Mouse (Mus musculus): ENCODE measurements around the gene Cab39l. TPM values are rescaled to one million over a fixed set of nuclear protein-coding genes. Genes with fewer than 3 reads are reported as not detected.

Gene Cab39l
- total RNA-seq, 1 experiment from 2014 or later: 26.0 TPM

DNA sequence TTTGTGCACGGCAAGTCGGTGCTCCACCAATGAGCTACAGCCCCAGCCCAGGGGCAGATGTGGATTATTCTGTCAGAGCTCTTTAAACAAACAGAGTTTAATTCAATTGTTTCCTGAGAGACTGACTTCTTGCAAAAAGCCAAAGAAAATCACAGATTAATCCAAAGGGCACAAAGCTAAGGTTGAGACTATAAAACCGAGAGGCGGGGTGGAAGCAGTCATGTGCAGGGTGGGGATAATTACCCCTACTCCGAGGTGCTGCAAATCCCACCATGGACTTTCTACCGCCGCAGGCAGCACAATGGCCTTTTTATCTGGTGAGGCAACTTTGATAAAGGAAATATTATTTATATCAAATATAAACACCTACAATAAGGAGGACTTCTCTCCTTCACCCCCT is 176.0 kb downstream of the Cab39l start:
- ATAC-seq (replicated peaks; ENCODE audit: insufficient number of reproducible peaks, low FRiP score, low TSS enrichment, poor library complexity, severe bottlenecking): no peak

DNA sequence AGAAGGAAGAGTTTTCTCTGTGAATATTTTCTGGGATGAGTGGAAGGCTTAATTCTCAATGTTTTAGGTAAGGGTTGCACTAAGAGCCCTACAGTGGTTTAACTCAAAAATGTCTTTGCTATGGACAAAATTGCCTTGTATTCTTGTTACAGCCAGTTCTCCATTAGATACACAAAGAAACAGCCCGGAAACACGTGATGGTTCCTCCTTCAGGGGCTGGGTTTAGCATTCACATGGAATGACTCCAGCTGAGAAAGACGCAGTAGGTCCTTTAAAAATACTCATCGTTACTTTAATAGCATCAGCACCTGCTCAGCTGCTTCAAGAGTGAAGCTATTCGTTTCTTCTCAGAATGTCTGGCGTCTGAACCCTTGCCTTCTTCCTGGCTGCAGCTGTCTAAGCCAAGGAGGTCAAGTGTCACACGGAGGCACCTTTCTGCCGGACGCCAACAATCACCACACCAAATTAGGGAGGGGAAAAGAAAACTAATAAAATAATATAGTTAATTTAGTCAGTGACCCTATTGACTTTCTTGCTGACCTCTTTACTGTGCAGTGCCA is 183.6 kb downstream of the Cab39l start:
- ATAC-seq (replicated peaks; ENCODE audit: insufficient number of reproducible peaks, low FRiP score, low TSS enrichment, poor library complexity, severe bottlenecking): no peak

DNA sequence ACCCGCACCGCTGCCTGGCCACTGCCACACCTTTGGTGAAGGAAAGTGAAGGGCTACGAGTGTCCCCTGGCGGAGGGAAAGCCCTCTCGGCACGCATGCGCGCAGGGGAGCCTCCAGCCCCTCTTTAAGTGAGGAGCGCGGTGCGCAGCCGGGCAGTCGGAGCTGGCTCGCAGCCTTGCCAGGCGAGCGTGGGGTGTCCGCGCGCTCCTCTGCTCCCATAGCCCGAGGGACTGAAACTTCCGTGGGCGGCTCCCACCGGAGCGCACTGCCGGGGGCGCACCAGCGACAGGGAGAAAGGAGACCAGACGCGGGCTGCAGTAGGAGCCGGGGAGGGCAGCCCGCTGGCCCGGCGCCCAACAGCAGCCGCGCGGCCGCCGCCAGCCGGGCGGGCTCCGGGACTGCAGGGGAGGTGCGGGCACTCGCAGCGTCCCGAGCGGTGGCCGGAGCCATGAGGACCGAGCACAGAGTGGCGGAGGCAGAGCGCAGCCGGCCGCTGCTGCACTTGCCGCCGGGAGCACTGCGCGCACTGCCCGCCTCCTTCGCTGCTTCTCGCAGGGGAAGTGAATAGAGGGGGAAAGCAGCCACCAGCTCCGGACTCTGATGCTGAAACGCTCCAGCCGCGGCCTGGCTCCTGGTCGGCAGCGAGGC is 184.5 kb downstream of the Cab39l start, which contains the start of gene Shisa2:
Gene Shisa2 (plus strand): TSS at position 151 of the 648 bp plus-strand sequence.
- ATAC-seq (replicated peaks; ENCODE audit: insufficient number of reproducible peaks, low FRiP score, low TSS enrichment, poor library complexity, severe bottlenecking): no peak

DNA sequence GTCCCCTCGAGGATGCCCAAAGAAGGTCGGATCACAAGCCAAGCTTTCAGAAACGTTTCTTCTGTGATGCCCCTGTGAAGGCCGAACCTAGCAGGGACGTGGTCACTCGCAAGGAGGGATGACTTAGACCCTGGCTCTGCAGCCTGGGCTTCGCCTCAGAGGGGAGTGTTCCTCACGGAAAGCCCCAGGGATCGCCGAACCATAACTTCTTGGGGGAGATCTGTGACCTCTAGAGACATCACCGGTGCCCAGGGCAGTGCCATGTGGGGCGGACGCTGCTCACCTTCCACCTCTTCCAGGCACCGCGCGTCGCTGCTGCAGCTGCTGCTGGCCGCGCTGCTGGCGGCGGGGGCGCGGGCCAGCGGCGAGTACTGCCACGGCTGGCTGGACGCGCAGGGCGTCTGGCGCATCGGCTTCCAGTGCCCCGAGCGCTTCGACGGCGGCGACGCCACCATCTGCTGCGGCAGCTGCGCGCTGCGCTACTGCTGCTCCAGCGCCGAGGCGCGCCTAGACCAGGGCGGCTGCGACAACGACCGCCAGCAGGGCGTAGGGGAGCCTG is 185.1 kb downstream of the Cab39l start:
- ATAC-seq (replicated peaks; ENCODE audit: insufficient number of reproducible peaks, low FRiP score, low TSS enrichment, poor library complexity, severe bottlenecking): no peak

DNA sequence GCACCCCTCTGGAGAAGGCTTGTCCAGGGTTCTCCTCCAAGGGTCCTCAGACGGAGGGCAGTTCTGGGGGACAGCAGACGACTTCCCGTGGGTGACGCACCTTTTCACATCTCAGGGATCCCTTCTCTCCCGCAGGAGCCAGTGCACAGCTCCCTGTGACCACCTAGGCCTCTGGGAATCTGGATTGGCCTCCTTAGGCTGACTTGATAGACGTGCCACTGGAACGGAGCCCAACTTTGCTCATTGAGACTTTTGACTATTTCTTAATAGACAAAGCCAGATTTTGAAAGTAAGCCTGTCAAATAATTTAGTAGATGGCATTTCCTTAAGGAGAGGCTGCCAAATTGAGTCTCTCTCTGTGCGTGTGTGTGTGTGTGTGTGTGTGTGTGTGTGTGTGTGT is 185.9 kb downstream of the Cab39l start:
- no peak for ATAC-seq (replicated peaks; ENCODE audit: insufficient number of reproducible peaks, low FRiP score, low TSS enrichment, poor library complexity, severe bottlenecking)

DNA sequence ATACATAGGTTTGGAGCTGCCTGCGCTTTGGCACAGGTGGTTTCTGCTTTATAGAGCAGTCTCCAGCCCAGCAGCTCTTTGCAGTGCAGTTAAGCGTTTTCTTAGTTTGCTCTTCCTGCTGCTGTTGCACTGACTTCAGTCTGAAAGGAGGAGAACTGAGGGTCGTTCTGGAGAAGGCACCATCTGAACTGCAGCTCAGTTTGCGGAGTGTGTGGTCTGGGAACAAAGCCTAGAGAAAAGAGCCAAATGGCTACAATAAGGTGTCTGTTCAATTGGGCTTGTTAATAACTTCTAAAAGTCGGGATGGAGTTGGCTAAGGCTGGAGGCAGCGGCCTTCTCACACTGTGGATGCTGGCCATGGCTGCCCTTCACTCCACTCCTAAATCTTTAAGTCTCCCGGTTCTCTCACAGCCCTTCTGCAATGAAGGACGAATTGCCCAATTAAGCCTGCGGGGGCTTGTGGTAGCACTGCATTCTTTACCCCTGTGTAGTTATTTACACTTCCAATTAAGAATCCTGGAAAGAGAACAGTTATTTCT is 186.4 kb downstream of the Cab39l start:
- ATAC-seq (replicated peaks; ENCODE audit: insufficient number of reproducible peaks, low FRiP score, low TSS enrichment, poor library complexity, severe bottlenecking): no peak

DNA sequence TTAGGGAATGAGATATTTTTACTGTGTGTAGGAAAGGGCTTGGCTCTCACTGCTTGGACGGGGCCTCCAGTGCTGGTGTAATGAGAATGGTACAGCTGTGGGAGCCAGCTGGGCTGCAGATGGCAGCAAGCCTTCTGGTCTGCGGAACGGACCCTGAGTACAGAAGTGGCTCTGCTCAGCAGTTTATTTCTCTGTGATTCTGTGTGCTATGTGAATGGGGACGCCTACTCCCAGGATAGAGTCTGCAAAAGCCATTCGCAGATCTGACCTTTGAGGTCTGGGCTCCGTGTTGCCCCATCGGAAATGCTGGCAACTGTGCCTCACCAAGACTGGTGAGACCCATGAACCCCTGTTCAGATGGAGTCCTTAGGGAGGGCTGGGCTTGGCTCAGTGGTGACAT is 187.1 kb downstream of the Cab39l start:
- ATAC-seq (replicated peaks; ENCODE audit: insufficient number of reproducible peaks, low FRiP score, low TSS enrichment, poor library complexity, severe bottlenecking): no peak

DNA sequence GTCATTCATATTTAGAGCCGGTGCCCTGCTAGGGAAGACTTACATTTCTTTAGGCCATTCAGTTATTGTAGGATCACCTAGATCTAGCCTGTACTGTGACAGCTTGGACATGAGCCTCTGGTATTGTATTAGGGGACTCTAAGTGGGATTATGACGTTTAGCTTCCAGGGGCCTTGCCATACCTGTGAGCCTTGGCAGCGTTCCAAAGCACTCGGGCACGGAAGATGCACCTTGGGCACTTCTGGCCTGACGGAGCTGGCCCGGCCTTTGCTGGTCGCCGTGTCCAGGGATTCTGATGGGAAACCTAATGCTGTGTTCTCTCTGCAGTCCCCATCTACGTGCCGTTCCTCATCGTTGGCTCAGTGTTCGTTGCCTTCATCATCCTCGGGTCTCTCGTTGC is 188.5 kb downstream of the Cab39l start:
- no peak for ATAC-seq (replicated peaks; ENCODE audit: insufficient number of reproducible peaks, low FRiP score, low TSS enrichment, poor library complexity, severe bottlenecking)

DNA sequence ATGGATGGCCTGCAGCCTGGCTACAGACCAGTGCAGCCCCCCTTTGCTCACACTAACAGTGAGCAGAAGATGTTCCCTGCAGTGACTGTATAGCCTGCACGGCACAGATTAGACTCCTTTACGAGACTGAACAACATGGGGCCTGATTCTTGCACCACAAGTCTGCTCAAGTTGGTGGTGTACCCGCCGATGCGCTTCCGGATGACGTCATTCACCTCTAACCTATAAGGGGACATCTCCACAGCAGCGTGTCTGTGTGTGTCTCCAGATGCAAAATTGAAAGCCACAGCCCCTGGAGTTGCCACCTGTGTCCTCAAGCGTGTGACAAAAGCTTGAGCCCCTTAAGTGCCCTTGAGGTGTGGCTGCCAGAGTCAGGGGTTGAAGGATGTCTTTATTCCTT is 189.3 kb downstream of the Cab39l start:
- ATAC-seq (replicated peaks; ENCODE audit: insufficient number of reproducible peaks, low FRiP score, low TSS enrichment, poor library complexity, severe bottlenecking): no peak

DNA sequence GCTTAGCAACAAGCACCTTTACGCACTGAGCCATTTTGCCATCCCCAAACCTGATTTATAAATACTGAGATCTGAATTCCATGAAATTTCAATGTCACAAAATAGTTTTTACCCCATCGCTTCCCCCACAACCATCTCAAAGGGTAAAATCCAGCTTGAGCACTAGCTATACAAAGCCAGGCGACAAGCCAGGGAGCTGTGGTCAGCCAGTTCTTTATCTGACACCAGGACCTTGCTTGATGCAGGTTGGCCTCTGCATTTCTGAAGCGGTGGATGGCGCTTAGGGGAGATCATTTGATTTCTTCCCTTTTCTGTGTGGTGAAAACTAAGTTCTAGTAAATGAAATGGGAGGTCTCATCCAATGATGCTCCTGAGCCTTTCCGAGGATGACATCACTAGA is 191.3 kb downstream of the Cab39l start:
- ATAC-seq (replicated peaks; ENCODE audit: insufficient number of reproducible peaks, low FRiP score, low TSS enrichment, poor library complexity, severe bottlenecking): no peak

DNA sequence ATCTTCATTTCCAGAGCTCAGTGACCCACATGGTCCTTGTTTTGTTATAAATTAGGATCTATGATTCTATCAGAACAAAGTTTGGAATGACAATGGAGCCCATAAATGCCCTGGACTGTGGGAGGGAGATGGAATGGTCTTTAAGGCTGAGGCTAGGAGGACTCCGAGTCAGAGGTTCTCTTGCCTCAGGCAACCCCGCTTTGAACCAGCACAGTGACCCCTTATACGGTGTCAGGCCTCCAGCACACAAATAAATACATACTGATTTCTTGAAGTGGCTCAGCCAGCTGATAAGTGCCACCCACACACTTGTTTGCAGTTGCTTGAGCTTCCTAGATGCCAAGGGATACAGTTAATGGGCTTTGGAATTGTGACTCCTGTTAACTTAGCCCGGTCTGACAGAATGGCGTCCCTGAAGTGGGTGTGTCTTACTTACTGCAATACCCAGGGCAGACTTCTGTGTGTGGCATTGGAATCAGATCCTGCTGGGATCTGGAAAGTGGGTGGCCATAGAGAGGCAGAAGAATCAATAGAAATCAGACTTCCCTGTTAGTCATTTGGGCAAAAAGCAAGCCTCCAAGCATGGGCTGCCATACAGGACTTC is 192.6 kb downstream of the Cab39l start:
- no peak for ATAC-seq (replicated peaks; ENCODE audit: insufficient number of reproducible peaks, low FRiP score, low TSS enrichment, poor library complexity, severe bottlenecking)

DNA sequence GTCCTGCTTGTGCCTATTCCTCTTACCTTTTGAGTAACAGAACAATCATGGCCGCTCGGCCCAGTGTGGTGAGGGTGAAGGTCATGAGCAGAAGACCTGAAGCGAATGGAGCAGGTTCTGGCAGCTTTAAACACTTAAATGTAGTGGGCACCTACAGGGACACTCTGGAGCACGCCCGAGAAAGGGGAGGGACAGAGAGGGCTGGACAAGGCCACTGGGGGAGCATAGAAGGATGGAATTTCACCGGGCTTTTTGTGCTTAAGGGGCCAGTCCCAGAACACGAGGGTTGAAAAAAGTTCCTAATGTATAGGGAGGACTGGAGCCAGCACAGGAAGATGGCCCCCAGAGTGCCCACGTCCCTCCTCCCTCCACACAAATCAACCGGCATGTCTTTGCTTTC is 193.2 kb downstream of the Cab39l start:
- ATAC-seq (replicated peaks; ENCODE audit: insufficient number of reproducible peaks, low FRiP score, low TSS enrichment, poor library complexity, severe bottlenecking): no peak

Other genes with a start within 250 kb of the Cab39l start
- 19.5 to 35.3 TPM (median 34.1 TPM) in 3 replicates for gene Rcbtb1, start 239.8 kb upstream of the Cab39l start, total RNA-seq (2017)
- 2.9 to 8.8 TPM (median 3.2 TPM) in 3 replicates for gene Gm6904, start 180.8 kb upstream of the Cab39l start, total RNA-seq (2017)
- gene Phf11a, start 143.4 kb upstream of the Cab39l start, total RNA-seq (2017): 27.5 to 39.3 TPM (median 31.4 TPM) in 3 replicates
- gene Phf11b, start 99.6 kb upstream of the Cab39l start, total RNA-seq (2017): 104 to 128 TPM (median 110 TPM) in 3 replicates
- 22.6 to 35.8 TPM (median 26.2 TPM) in 3 replicates for gene Phf11d, start 75.5 kb upstream of the Cab39l start, total RNA-seq (2017)
- 2.9 to 6.6 TPM (median 6.6 TPM) in 3 replicates for gene Phf11c, start 45.6 kb upstream of the Cab39l start, total RNA-seq (2017)
- 42.6 to 56.7 TPM (median 54.3 TPM) in 3 replicates for gene Setdb2, start 88 bp upstream of the Cab39l start, total RNA-seq (2017)
- gene Cdadc1, start 157.0 kb downstream of the Cab39l start, total RNA-seq (2017): 23.8 to 26.5 TPM (median 25.9 TPM) in 3 replicates
- not detected in 3 replicates for gene Shisa2, start 184.3 kb downstream of the Cab39l start, total RNA-seq (2017)

All from monocyte, adult 5-6 weeks (primary cell).